Mouse (Mus musculus) heart, adult 2 months (tissue): Measurements from ENCODE around the gene Dok1. TPM values are rescaled to one million over a fixed set of nuclear protein-coding genes. Genes with fewer than 3 reads are reported as not detected.

Experiments
- DNase-seq, 2 experiments: peaks; one replicate each; pipeline ENCODE4 v3.0.0; 2021
- H3K27ac ChIP-seq: fragments of 200-600 bp; 2 replicates; pipeline ENCODE4 v1.8.1; 2022
- H3K27me3 ChIP-seq: fragments of 200-500 bp; 2 replicates; pipeline ENCODE4 v1.6.1; 2012; ENCODE audit warnings: mild to moderate bottlenecking, low read length, inconsistent platforms, mixed read lengths; ENCODE audit not compliant: control insufficient read depth, insufficient read depth
- H3K36me3 ChIP-seq: fragments of 200-500 bp; 2 replicates; pipeline ENCODE4 v1.6.1; 2012; ENCODE audit warnings: low read length, inconsistent platforms; ENCODE audit not compliant: control insufficient read depth, insufficient read depth
- H3K4me1 ChIP-seq: fragments of 200-500 bp; 2 replicates; pipeline ENCODE4 v1.6.1; 2011; ENCODE audit warnings: low read length; ENCODE audit not compliant: control insufficient read depth, insufficient read depth
- H3K4me3 ChIP-seq: fragments of 200-600 bp; 2 replicates; pipeline ENCODE4 v1.8.1; 2022
- H3K79me2 ChIP-seq: fragments of 200-500 bp; replicated peaks from 2 replicates; pipeline ENCODE4 v1.6.1; 2012; ENCODE audit warnings: mild to moderate bottlenecking, inconsistent platforms, low read length, moderate library complexity, mixed read lengths; ENCODE audit not compliant: control insufficient read depth, insufficient read depth
- H3K9ac ChIP-seq: fragments of 200-500 bp; 2 replicates; pipeline ENCODE4 v1.6.1; 2012; ENCODE audit warnings: low read depth, mild to moderate bottlenecking, control low read depth, inconsistent platforms, low read length, mixed read lengths
- CTCF ChIP-seq: fragments of 200-600 bp; IDR thresholded peaks from 2 replicates; pipeline ENCODE4 v1.8.1; 2022; ENCODE audit warnings: antibody characterized with exemption, mild to moderate bottlenecking, moderate library complexity
- EP300 ChIP-seq: fragments of 200-500 bp; IDR thresholded peaks from 2 replicates; pipeline ENCODE4 v1.6.1; 2011; ENCODE audit warnings: low read depth, low read length, control low read depth; ENCODE audit not compliant: insufficient read depth
- POLR2A ChIP-seq: fragments of 200-500 bp; IDR thresholded peaks from 2 replicates; pipeline ENCODE4 v1.6.1; 2011; ENCODE audit warnings: mild to moderate bottlenecking, low read depth, low read length, control low read depth; ENCODE audit not compliant: insufficient read depth
- WGBS: fragments of 180-500 bp; shearing (Covaris S2); methylation state at CpG from one replicate; pipeline ENCODE4 v1.1.7; 2018; 5-methylcytosine and 5-hydroxymethylcytosine counted together
- intact Hi-C: fragments of 180-260 bp; cut with DNase I; formaldehyde crosslinking; loops from one replicate; pipeline ENCODE4 v1.15.1; 2025
- polyA plus RNA-seq: library from polyadenylated mRNA; depleted of rRNA; stranded (reverse); fragments of >200 nt; gene quantifications from 2 replicates; pipeline ENCODE4 v1.2.3, GENCODE M21; 2012
- total RNA-seq, 2 experiments: library from RNA; stranded (reverse); gene quantifications; 2 replicates each; pipeline ENCODE4 v1.2.3; 2021

Gene Dok1
- total and polyA plus RNA-seq, 3 experiments: 2.6 to 3.4 (median 2.6) TPM

DNA sequence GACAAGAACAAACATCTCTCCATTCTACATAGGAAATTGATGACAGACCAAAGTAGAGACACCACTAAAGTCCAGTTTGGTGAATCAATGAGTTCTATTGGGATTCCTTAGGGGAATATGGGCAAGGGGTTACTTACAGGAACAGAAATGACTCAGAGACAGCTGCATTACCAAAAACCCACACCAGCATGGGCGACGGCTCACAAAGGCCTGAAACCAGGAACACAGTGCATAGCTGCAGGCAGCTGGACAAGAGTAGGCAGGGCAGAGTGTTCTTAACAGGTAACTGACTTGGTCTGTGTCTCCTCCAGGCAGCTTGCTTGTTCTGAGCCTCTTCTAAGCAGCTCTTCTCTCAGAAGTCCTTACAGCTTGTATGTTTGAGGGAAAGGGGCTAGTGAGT, 17.5 kb downstream of the Dok1 start:
- 91% methylated on average over 2 of the region's 2 CpGs for WGBS
- H3K27ac ChIP-seq: no peak overlapping the region
- H3K4me3 ChIP-seq: no peak overlapping the region

DNA sequence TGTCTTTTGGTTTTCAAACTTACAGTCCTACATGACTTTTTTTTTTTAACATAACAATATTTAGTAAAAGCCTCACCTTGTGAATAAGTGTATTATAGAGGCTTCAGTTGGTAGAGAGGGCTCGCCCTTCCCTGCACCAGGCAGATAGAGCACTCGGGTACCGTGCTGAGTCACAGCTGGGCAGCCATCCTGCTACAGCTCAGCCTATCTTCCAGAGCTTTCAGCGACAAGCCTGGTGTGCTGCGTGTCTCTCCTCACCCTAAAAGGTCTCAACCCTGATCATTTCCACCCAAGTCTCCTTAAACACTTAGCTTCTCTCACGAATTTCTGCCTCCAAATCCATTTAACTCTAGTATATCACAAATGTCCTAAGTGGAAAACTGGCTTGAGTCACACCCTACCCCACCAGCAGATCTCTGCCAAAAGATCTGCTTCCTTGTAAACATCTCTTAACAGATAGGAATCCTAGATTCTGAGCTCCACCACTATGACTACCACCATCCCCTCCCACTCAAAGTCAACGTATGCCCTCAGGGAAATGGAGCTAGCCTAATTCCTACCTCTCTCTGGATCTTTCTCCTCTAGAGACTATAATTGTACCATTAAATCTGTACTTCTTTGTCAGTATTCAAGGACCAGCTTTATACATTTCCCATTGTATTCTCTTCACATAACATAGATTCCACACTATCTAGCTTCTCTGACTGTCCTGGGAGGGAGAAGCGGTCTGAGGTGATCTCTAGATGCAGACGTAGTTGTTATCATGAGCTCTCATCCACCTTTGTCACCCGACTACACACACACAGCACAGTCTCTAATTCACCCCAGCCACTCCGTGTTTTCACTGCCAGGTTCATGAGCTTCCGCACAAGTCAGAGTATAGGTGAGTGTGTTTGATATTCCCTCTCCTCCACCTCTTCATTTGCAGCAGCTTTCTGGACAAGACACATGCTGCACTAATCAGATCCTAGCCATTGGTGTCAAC, 18.5 kb downstream of the Dok1 start:
- WGBS: 49% methylated on average over 12 of the region's 12 CpGs
- Histone ChIP-seq H3K79me2 (no peaks in the 10 kb centered on the region), H3K9ac (no peak overlapping the region), H3K4me1 (peaks cover 5% of the 10 kb centered on the region), H3K4me3 (no peak overlapping the region), H3K27ac (no peak overlapping the region; the same call in 1 of the 2 replicates), H3K27me3 (no peaks in the 10 kb centered on the region), H3K36me3 (no peaks in the 10 kb centered on the region)
- intact Hi-C loops: no loop called here
- no peak for TF ChIP-seq POLR2A
- TF ChIP-seq CTCF: no peak
- no peak for DNase-seq

More for the DNA sequence above, 17.5 kb downstream of the Dok1 start:
- intact Hi-C loops: no loop called here
- Histone ChIP-seq H3K79me2 (no peaks in the 10 kb centered on the region), H3K27me3 (no peaks in the 10 kb centered on the region), H3K9ac (no peak overlapping the region), H3K4me1 (peaks cover 3% of the 10 kb centered on the region), H3K36me3 (no peaks in the 10 kb centered on the region)
- no peak for TF ChIP-seq CTCF
- TF ChIP-seq POLR2A: no peak
- TF ChIP-seq EP300: no peak
- DNase-seq: no peak

GRCm38 (mm10) chr6:83013444-83013843, 19.8 kb downstream of the Dok1 start:
- Histone ChIP-seq H3K79me2 (no peaks in the 10 kb centered on the region), H3K9ac (no peak overlapping the region), H3K27ac (no peak overlapping the region), H3K4me3 (no peak overlapping the region), H3K27me3 (no peaks in the 10 kb centered on the region), H3K36me3 (no peaks in the 10 kb centered on the region), H3K4me1 (peaks cover 5% of the 10 kb centered on the region)
- intact Hi-C loops: no loop called here
- no peak for DNase-seq
- 69% methylated on average over 5 of the region's 5 CpGs for WGBS
- TF ChIP-seq CTCF (no peak), EP300 (no peak), POLR2A (no peak)

DNA sequence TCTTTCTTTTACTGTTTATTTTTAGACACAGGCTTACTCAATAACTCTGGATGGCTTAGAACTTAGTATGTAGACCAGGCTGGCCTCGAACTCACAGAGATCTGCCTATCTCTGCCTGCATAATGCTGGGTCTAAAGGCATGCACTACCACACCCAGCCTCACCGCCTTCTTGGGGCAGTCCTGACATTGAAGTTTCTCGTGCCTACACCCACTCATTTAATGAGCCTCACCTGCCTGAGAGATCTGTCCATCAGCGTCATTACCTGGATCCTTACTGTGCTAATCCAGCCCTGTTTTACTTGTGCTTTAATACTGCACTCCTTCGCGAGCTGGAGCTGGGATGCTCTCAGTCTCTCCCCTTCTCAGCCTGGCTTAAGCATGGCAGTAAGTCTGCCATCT, 21.5 kb downstream of the Dok1 start:
- TF ChIP-seq EP300: no peak
- TF ChIP-seq POLR2A: no peak
- no peak for TF ChIP-seq CTCF

DNA sequence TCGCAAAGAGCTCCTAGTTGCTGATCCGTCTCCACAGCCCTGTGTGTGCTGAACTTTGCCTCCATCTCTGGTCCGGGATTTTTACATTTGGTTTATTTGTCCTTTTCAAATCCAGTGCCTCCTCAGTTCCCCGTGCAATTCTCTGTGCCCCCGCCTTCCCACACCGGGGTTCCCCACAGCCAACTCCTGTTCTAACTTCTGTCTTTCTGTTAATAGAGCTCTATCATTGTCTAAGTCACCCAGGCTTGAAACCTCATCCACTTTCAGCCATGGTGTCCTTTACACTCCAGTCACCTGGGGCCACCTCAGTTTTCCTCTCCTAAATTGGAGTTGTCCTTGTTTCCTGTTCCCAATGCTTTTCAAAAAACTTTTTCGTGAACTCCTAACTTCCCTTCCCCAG, 22.0 kb downstream of the Dok1 start:
- H3K27me3 ChIP-seq: no peaks in the 10 kb centered on the region
- no peaks in the 10 kb centered on the region for H3K79me2 ChIP-seq
- peaks cover 2% of the 10 kb centered on the region; the same call in 1 of the 2 replicates for H3K4me1 ChIP-seq
- no peak overlapping the region for H3K27ac ChIP-seq
- H3K4me3 ChIP-seq: no peak overlapping the region
- intact Hi-C loops: no loop called here
- H3K36me3 ChIP-seq: no peaks in the 10 kb centered on the region
- TF ChIP-seq EP300 (no peak), CTCF (no peak), POLR2A (no peak)
- WGBS: 82% methylated on average over 7 of the region's 7 CpGs
- no peak overlapping the region for H3K9ac ChIP-seq
- no peak for DNase-seq

More for the DNA sequence above, 21.5 kb downstream of the Dok1 start:
- H3K9ac ChIP-seq: no peak overlapping the region
- peaks cover 2% of the 10 kb centered on the region; the same call in 1 of the 2 replicates for H3K4me1 ChIP-seq
- H3K79me2 ChIP-seq: no peaks in the 10 kb centered on the region
- no peaks in the 10 kb centered on the region for H3K27me3 ChIP-seq
- WGBS: 81% methylated on average over 6 of the region's 6 CpGs
- H3K36me3 ChIP-seq: no peaks in the 10 kb centered on the region
- no peak overlapping the region for H3K4me3 ChIP-seq
- intact Hi-C loops: no loop called here
- H3K27ac ChIP-seq: no peak overlapping the region
- DNase-seq: no peak

DNA sequence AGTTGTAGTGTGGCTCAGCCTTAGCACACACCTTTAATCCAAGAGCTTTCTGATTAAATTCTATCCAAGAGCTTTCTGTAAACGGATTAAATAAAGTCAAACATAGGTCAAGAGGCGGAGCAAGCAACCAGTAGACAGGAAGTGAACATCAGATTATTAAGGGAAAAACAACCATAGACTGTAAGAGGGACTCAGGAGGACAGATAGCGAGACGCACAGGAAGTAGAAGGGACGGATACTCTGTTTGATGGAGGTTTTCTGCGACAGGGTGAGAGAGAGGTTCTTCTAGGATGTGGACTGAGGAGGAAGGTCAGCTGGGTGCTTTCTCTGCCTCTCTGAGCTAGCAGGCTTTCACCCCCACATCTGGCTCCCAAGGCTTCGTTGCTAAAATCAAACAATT, 23.3 kb downstream of the Dok1 start:
- H3K4me3 ChIP-seq: no peak overlapping the region
- H3K27me3 ChIP-seq: no peaks in the 10 kb centered on the region
- no peak overlapping the region for H3K9ac ChIP-seq
- no peak overlapping the region for H3K27ac ChIP-seq
- DNase-seq: no peak
- intact Hi-C loops: no loop called here
- 24% methylated on average over 7 of the region's 7 CpGs for WGBS
- TF ChIP-seq POLR2A (no peak), EP300 (no peak), CTCF (no peak)
- H3K36me3 ChIP-seq: no peaks in the 10 kb centered on the region
- H3K4me1 ChIP-seq: peaks cover 3% of the 10 kb centered on the region; the same call in 1 of the 2 replicates
- no peaks in the 10 kb centered on the region for H3K79me2 ChIP-seq
